Mouse (Mus musculus): ENCODE results near the gene Slc25a51. TPM values are rescaled to one million over a fixed set of nuclear protein-coding genes. Genes with fewer than 3 reads are reported as not detected.

The Slc25a51 gene
- polyA plus RNA-seq, 1 experiment: 88.7 TPM

DNA sequence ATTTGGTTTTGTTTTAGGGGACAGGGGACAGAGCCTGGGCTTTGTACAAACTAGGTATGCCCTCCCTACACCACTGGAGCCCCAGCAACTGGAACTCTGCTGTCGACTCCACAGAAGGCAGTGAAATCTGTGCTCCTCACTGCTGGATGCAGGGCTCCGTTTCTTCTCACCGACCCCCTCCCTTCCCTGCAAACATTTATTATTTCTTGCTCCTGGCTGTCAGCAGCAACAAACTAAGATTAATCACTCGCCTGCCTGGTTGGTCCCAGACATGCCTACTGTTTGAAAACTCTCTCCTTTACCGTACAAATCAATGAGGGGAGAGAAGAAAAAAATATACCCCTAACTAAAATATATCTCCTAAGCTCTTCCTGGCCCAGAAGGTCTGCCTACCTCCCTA is 30.7 kb upstream of the Slc25a51 start:
- H3K27ac ChIP-seq (ENCODE audit: control insufficient read depth, insufficient read depth, low read length): no peak overlapping the region
- no peaks in the 10 kb centered on the region for H3K27me3 ChIP-seq (ENCODE audit: control insufficient read depth, insufficient read depth, low read length)
- WGBS: 86% methylated on average over 5 of the region's 5 CpGs
- no peak for DNase-seq
- TF ChIP-seq CTCF (IDR thresholded peaks at IDR 0.05; ENCODE audit: borderline replicate concordance, control insufficient read depth, extremely low read depth, insufficient read depth, low read length, poor library complexity) (no peak), POLR2A (IDR thresholded peaks at IDR 0.05; ENCODE audit: control insufficient read depth, extremely low read depth, insufficient read depth, low read length, poor library complexity) (no peak)
- H3K4me1 ChIP-seq (replicated peaks; ENCODE audit: control insufficient read depth, insufficient read depth, low read length): no peaks in the 10 kb centered on the region
- no peak overlapping the region for H3K4me3 ChIP-seq (ENCODE audit: control insufficient read depth, insufficient read depth, low read length)
- H3K36me3 ChIP-seq (ENCODE audit: control insufficient read depth, insufficient read depth, low read length): no peaks in the 10 kb centered on the region

- H3K4me1 ChIP-seq (replicated peaks; ENCODE audit: control insufficient read depth, insufficient read depth, low read length): no peaks in the 10 kb centered on the region
- TF ChIP-seq POLR2A (IDR thresholded peaks at IDR 0.05; ENCODE audit: control insufficient read depth, extremely low read depth, insufficient read depth, low read length, poor library complexity) (no peak), CTCF (IDR thresholded peaks at IDR 0.05; ENCODE audit: borderline replicate concordance, control insufficient read depth, extremely low read depth, insufficient read depth, low read length, poor library complexity) (no peak)
- no peak for DNase-seq
- no peaks in the 10 kb centered on the region for H3K27me3 ChIP-seq (ENCODE audit: control insufficient read depth, insufficient read depth, low read length)
- no peak overlapping the region for H3K4me3 ChIP-seq (ENCODE audit: control insufficient read depth, insufficient read depth, low read length)
- 83% methylated on average over 3 of the region's 3 CpGs for whole genome bisulfite sequencing
- no peaks in the 10 kb centered on the region for H3K36me3 ChIP-seq (ENCODE audit: control insufficient read depth, insufficient read depth, low read length)
- H3K27ac ChIP-seq (ENCODE audit: control insufficient read depth, insufficient read depth, low read length): no peak overlapping the region
These were observed 28.4 kb upstream of the Slc25a51 start for GRCm38 (mm10) chr4:45437010-45437409.

- TF ChIP-seq POLR2A (IDR thresholded peaks at IDR 0.05; ENCODE audit: control insufficient read depth, extremely low read depth, insufficient read depth, low read length, poor library complexity) (no peak), CTCF (IDR thresholded peaks at IDR 0.05; ENCODE audit: borderline replicate concordance, control insufficient read depth, extremely low read depth, insufficient read depth, low read length, poor library complexity) (no peak)
- DNase-seq: no peak
- no peaks in the 10 kb centered on the region for H3K36me3 ChIP-seq (ENCODE audit: control insufficient read depth, insufficient read depth, low read length)
- WGBS: 74% methylated on average over 7 of the region's 7 CpGs
- H3K27me3 ChIP-seq (ENCODE audit: control insufficient read depth, insufficient read depth, low read length): no peaks in the 10 kb centered on the region
- H3K27ac ChIP-seq (ENCODE audit: control insufficient read depth, insufficient read depth, low read length): no peak overlapping the region
- no peaks in the 10 kb centered on the region for H3K4me1 ChIP-seq (replicated peaks; ENCODE audit: control insufficient read depth, insufficient read depth, low read length)
- no peak overlapping the region for H3K4me3 ChIP-seq (ENCODE audit: control insufficient read depth, insufficient read depth, low read length)
These were observed 27.9 kb upstream of the Slc25a51 start for GRCm38 (mm10) chr4:45436383-45436913.

GRCm38 (mm10) chr4:45435899-45436298 is 27.3 kb upstream of the Slc25a51 start:
- Histone ChIP-seq H3K4me1 (replicated peaks; ENCODE audit: control insufficient read depth, insufficient read depth, low read length) (no peaks in the 10 kb centered on the region), H3K4me3 (ENCODE audit: control insufficient read depth, insufficient read depth, low read length) (no peak overlapping the region), H3K27me3 (ENCODE audit: control insufficient read depth, insufficient read depth, low read length) (no peaks in the 10 kb centered on the region), H3K27ac (ENCODE audit: control insufficient read depth, insufficient read depth, low read length) (no peak overlapping the region), H3K36me3 (ENCODE audit: control insufficient read depth, insufficient read depth, low read length) (no peaks in the 10 kb centered on the region)
- TF ChIP-seq POLR2A (IDR thresholded peaks at IDR 0.05; ENCODE audit: control insufficient read depth, extremely low read depth, insufficient read depth, low read length, poor library complexity) (no peak), CTCF (IDR thresholded peaks at IDR 0.05; ENCODE audit: borderline replicate concordance, control insufficient read depth, extremely low read depth, insufficient read depth, low read length, poor library complexity) (no peak)
- DNase-seq: no peak
- WGBS: 93% methylated on average over 2 of the region's 2 CpGs

- H3K4me1 ChIP-seq (replicated peaks; ENCODE audit: control insufficient read depth, insufficient read depth, low read length): no peaks in the 10 kb centered on the region
- no peaks in the 10 kb centered on the region for H3K27me3 ChIP-seq (ENCODE audit: control insufficient read depth, insufficient read depth, low read length)
- no peak overlapping the region for H3K27ac ChIP-seq (ENCODE audit: control insufficient read depth, insufficient read depth, low read length)
- no peak for DNase-seq
- H3K4me3 ChIP-seq (ENCODE audit: control insufficient read depth, insufficient read depth, low read length): no peak overlapping the region
- H3K36me3 ChIP-seq (ENCODE audit: control insufficient read depth, insufficient read depth, low read length): no peaks in the 10 kb centered on the region
- WGBS: 52% methylated on average over 4 of the region's 4 CpGs
- TF ChIP-seq CTCF (IDR thresholded peaks at IDR 0.05; ENCODE audit: borderline replicate concordance, control insufficient read depth, extremely low read depth, insufficient read depth, low read length, poor library complexity): no peak
These were observed 26.1 kb upstream of the Slc25a51 start for GRCm38 (mm10) chr4:45434681-45435080.

DNA sequence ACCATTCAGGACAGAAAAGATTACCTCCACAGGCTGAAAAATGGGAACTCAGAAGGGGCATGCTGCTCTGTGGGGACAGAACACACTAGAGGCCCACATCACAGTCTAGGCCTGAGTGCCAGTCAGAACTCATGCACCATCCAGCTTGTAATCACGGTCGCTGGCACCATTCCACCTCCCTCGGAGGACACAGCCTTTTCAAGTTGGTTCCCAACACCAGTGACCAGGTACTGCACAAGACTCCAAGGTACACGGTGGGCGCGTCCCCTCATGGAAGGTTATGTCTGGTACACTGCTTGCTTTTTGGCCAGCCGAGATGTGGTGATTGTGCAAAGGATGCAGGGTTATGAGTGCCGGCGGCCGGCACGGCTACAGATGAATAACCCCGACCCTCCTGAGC is 25.5 kb upstream of the Slc25a51 start:
- Histone ChIP-seq H3K4me3 (ENCODE audit: control insufficient read depth, insufficient read depth, low read length) (no peak overlapping the region), H3K27me3 (ENCODE audit: control insufficient read depth, insufficient read depth, low read length) (no peaks in the 10 kb centered on the region), H3K4me1 (replicated peaks; ENCODE audit: control insufficient read depth, insufficient read depth, low read length) (no peaks in the 10 kb centered on the region), H3K36me3 (ENCODE audit: control insufficient read depth, insufficient read depth, low read length) (no peaks in the 10 kb centered on the region), H3K27ac (ENCODE audit: control insufficient read depth, insufficient read depth, low read length) (no peak overlapping the region)
- no peak for DNase-seq
- 93% methylated on average over 12 of the region's 12 CpGs for WGBS
- TF ChIP-seq CTCF (IDR thresholded peaks at IDR 0.05; ENCODE audit: borderline replicate concordance, control insufficient read depth, extremely low read depth, insufficient read depth, low read length, poor library complexity) (no peak), POLR2A (IDR thresholded peaks at IDR 0.05; ENCODE audit: control insufficient read depth, extremely low read depth, insufficient read depth, low read length, poor library complexity) (no peak)

DNA sequence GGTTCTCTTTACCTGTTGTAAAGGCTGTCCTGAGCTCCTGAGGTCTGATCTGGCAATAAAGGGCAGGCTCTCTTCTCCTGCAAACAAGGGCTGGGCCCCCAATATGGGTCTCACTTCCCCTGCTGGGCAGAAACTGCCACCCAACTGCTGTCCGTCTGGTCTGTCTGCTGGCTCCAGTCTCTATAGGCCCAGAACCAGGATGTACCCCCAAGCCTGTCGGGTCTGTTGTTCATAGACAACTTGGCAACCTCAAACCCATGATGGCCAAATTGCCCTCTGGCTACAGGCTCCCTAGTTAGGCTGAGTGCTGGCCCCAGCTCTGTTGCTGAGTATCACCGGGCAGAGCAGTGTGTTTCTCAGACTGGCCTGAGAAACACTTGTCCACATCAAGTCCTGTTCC is 23.2 kb upstream of the Slc25a51 start:
- Histone ChIP-seq H3K27me3 (ENCODE audit: control insufficient read depth, insufficient read depth, low read length) (no peaks in the 10 kb centered on the region), H3K36me3 (ENCODE audit: control insufficient read depth, insufficient read depth, low read length) (no peaks in the 10 kb centered on the region), H3K27ac (ENCODE audit: control insufficient read depth, insufficient read depth, low read length) (no peak overlapping the region), H3K4me3 (ENCODE audit: control insufficient read depth, insufficient read depth, low read length) (no peak overlapping the region), H3K4me1 (replicated peaks; ENCODE audit: control insufficient read depth, insufficient read depth, low read length) (no peaks in the 10 kb centered on the region)
- TF ChIP-seq POLR2A (IDR thresholded peaks at IDR 0.05; ENCODE audit: control insufficient read depth, extremely low read depth, insufficient read depth, low read length, poor library complexity): no peak
- no peak for TF ChIP-seq CTCF (IDR thresholded peaks at IDR 0.05; ENCODE audit: borderline replicate concordance, control insufficient read depth, extremely low read depth, insufficient read depth, low read length, poor library complexity)
- DNase-seq: no peak
- WGBS: 94% methylated on average over 3 of the region's 3 CpGs
